ENCODE assay signal across 26 mouse cellular contexts in genomic region chr13:49025521-49025920, GRCm38 (mm10). TPM values are rescaled to one million over a fixed set of nuclear protein-coding genes. Genes with fewer than 3 reads are reported as not detected.
A peak's percentile ranks its signal among the peaks of the same experiment; 100 is the strongest.
DNase-seq lines count a peak whose midpoint lies in the region; ATAC-seq and TF ChIP-seq lines count a peak whose summit lies in the region.
"Had no signal": no experiment of that assay in that cellular context is flagged by ENCODE, and none has a peak within 500 bp of the region (broad histone marks: within the 10 kb centered on the region; RNA-seq: fewer than 3 reads in every experiment).

No protein-coding gene starts in this region.

- H3K4me3 ChIP-seq in liver, embryonic 11.5 days (ENCODE audit: low read depth, low read length): no peak overlapping the region
- no peak overlapping the region for H3K4me3 ChIP-seq in neural tube, embryonic 14.5 days (ENCODE audit: low read depth, low read length)
- H3K4me3 ChIP-seq in myocyte: no peak overlapping the region
- no peak overlapping the region for H3K4me3 ChIP-seq in forebrain, embryonic 10.5 days
- H3K4me3 ChIP-seq: embryonic facial prominence, embryonic 12.5 days; gastrocnemius, adult 2 months; hindbrain, embryonic 15.5 days; kidney, embryonic 15.5 days; liver, embryonic 15.5 days; lung, embryonic 15.5 days; stomach, embryonic 15.5 days had no signal

- WGBS in liver, embryonic 11.5 days: 38% methylated on average over 1 of the region's 1 CpGs
- WGBS in neural tube, embryonic 14.5 days: 3% methylated on average over 1 of the region's 1 CpGs
- WGBS in forebrain, embryonic 10.5 days: 3% methylated on average over 1 of the region's 1 CpGs

- H3K4me2 ChIP-seq in liver, embryonic 11.5 days: no peak overlapping the region
- H3K4me2 ChIP-seq in neural tube, embryonic 14.5 days (ENCODE audit: low read depth, low read length): no peak overlapping the region
- peak overlapping the region; percentile 4 for H3K4me2 ChIP-seq in myocyte (ENCODE audit: low read depth)
- H3K4me2 ChIP-seq: embryonic facial prominence, embryonic 12.5 days; hindbrain, embryonic 15.5 days had no signal

- no peak overlapping the region for H3K27ac ChIP-seq in liver, embryonic 11.5 days (ENCODE audit: low read depth, low read length)
- H3K27ac ChIP-seq in neural tube, embryonic 14.5 days (ENCODE audit: low read depth, low read length): no peak overlapping the region
- no peak overlapping the region for H3K27ac ChIP-seq in forebrain, embryonic 10.5 days
- H3K27ac ChIP-seq: embryonic facial prominence, embryonic 12.5 days; gastrocnemius, adult 2 months; hindbrain, embryonic 15.5 days; kidney, embryonic 15.5 days; liver, embryonic 15.5 days; lung, embryonic 15.5 days; stomach, embryonic 15.5 days had no signal

- H3K9ac ChIP-seq in liver, embryonic 11.5 days (ENCODE audit: low read depth, low read length): no peak overlapping the region
- H3K9ac ChIP-seq in neural tube, embryonic 14.5 days (replicated peaks; ENCODE audit: low read depth, low read length): no peak overlapping the region
- H3K9ac ChIP-seq: embryonic facial prominence, embryonic 12.5 days; hindbrain, embryonic 15.5 days; kidney, embryonic 15.5 days; liver, embryonic 15.5 days; lung, embryonic 15.5 days; stomach, embryonic 15.5 days had no signal

- H3K4me1 ChIP-seq in liver, embryonic 11.5 days (replicated peaks; ENCODE audit: control insufficient read depth, insufficient read depth, low read length): peaks cover 3% of the 10 kb centered on the region
- no peaks in the 10 kb centered on the region for H3K4me1 ChIP-seq in neural tube, embryonic 14.5 days (ENCODE audit: control insufficient read depth, insufficient read depth, low read length)
- peaks cover 27% of the 10 kb centered on the region for H3K4me1 ChIP-seq in forebrain, embryonic 10.5 days
- H3K4me1 ChIP-seq: embryonic facial prominence, embryonic 12.5 days had no signal

- peak; percentile 17 for DNase-seq in liver
- DNase-seq in liver, embryonic 11.5 days (ENCODE audit: low spot score): no peak
- DNase-seq in neural tube, embryonic 10.5 days (ENCODE audit: extremely low spot score, low spot score): no peak
- DNase-seq in forebrain, embryonic 10.5 days (ENCODE audit: extremely low spot score, low spot score): no peak
- DNase-seq: adrenal gland, adult 8-10 months; B cell, adult 2 months; cerebellum, adult 8-10 months; cerebellum, postnatal 25 days; gastrocnemius, adult 2 months; gastrocnemius, postnatal 36 days; heart, adult 18-20 months; heart, postnatal 36 days; kidney, adult 18-20 months; kidney, postnatal 25 days; lung, postnatal 36 days; right cerebral cortex, postnatal 14 days had no signal

- H3K27me3 ChIP-seq in liver, embryonic 11.5 days (replicated peaks; ENCODE audit: control insufficient read depth, insufficient read depth, low read length): no peaks in the 10 kb centered on the region
- H3K27me3 ChIP-seq in neural tube, embryonic 14.5 days (ENCODE audit: control insufficient read depth, insufficient read depth, low read length): no peaks in the 10 kb centered on the region
- H3K27me3 ChIP-seq in myocyte (ENCODE audit: control insufficient read depth, insufficient read depth, insufficient read length): no peaks in the 10 kb centered on the region
- H3K27me3 ChIP-seq in forebrain, embryonic 10.5 days (ENCODE audit: poor library complexity, severe bottlenecking): peaks cover 12% of the 10 kb centered on the region
- H3K27me3 ChIP-seq: embryonic facial prominence, embryonic 12.5 days; kidney, embryonic 15.5 days; liver, embryonic 15.5 days; lung, embryonic 15.5 days; stomach, embryonic 15.5 days had no signal

- no peak for ATAC-seq in liver, embryonic 11.5 days (replicated peaks; ENCODE audit: low FRiP score)
- ATAC-seq in neural tube, embryonic 14.5 days (ENCODE audit: low read depth): 0 out of 2 replicates have a peak, but pooled peaks have one; percentile 32
- ATAC-seq: forebrain, embryonic 16.5 days had no signal

- no peak for TF ChIP-seq POLR2A in myocyte (IDR thresholded peaks at IDR 0.05; ENCODE audit: insufficient read length, low read depth)

- H3K36me3 ChIP-seq in liver, embryonic 11.5 days (ENCODE audit: control insufficient read depth, insufficient read depth, low read length): no peaks in the 10 kb centered on the region
- no peaks in the 10 kb centered on the region for H3K36me3 ChIP-seq in neural tube, embryonic 14.5 days (ENCODE audit: control insufficient read depth, insufficient read depth, low read length)
- H3K36me3 ChIP-seq in myocyte (ENCODE audit: control insufficient read depth, insufficient read depth): no peaks in the 10 kb centered on the region
- no peaks in the 10 kb centered on the region for H3K36me3 ChIP-seq in forebrain, embryonic 10.5 days (replicated peaks)
- H3K36me3 ChIP-seq: embryonic facial prominence, embryonic 12.5 days; hindbrain, embryonic 15.5 days; kidney, embryonic 15.5 days; liver, embryonic 15.5 days; lung, embryonic 15.5 days; stomach, embryonic 15.5 days had no signal

- no peaks in the 10 kb centered on the region for H3K79me2 ChIP-seq in myocyte (ENCODE audit: control insufficient read depth, insufficient read depth)

- H3K9me3 ChIP-seq in liver, embryonic 11.5 days (ENCODE audit: control insufficient read depth, low read length): no peaks in the 10 kb centered on the region
- no peaks in the 10 kb centered on the region for H3K9me3 ChIP-seq in neural tube, embryonic 14.5 days (ENCODE audit: control insufficient read depth, low read length)
- H3K9me3 ChIP-seq in forebrain, embryonic 10.5 days: no peaks in the 10 kb centered on the region
- H3K9me3 ChIP-seq: embryonic facial prominence, embryonic 12.5 days; hindbrain, embryonic 15.5 days; kidney, embryonic 15.5 days; liver, embryonic 15.5 days; lung, embryonic 15.5 days; megakaryocyte, embryonic 14.5 days; stomach, embryonic 15.5 days had no signal

- no peak overlapping the region for H3ac ChIP-seq in myocyte (ENCODE audit: control insufficient read depth, insufficient read length)

TF ChIP-seq in myocyte, 11 proteins besides CTCF, POLR2A, EP300 and RAD21:
- no peak for TF ChIP-seq REST (IDR thresholded peaks at IDR 0.05; ENCODE audit: insufficient read depth, insufficient read length)
- no peak for TF ChIP-seq POLR2AphosphoS2 (IDR thresholded peaks at IDR 0.05; ENCODE audit: insufficient read length, low read depth)
- TF ChIP-seq MAX (IDR thresholded peaks at IDR 0.05; ENCODE audit: low read depth): no peak
- TF ChIP-seq CEBPB (IDR thresholded peaks at IDR 0.05; ENCODE audit: insufficient read depth, poor library complexity, severe bottlenecking): no peak
- no peak for TF ChIP-seq E2F4 (IDR thresholded peaks at IDR 0.05; ENCODE audit: insufficient read depth)
- no peak for TF ChIP-seq TCF3 (IDR thresholded peaks at IDR 0.05; ENCODE audit: insufficient read length, low read depth)
- TF ChIP-seq MYOD1 (IDR thresholded peaks at IDR 0.05; ENCODE audit: control insufficient read depth in 1 of 3, insufficient read length in 2 of 3, low read depth in 2 of 3): peak in 1 of 3 experiments; percentile 75
- no peak for TF ChIP-seq USF1 (IDR thresholded peaks at IDR 0.05; ENCODE audit: low read depth)
- TF ChIP-seq MYOG (IDR thresholded peaks at IDR 0.05; ENCODE audit: control insufficient read depth in 1 of 3, insufficient read depth in 1 of 3, insufficient read length in 2 of 3, low read depth in 2 of 3): peak in 2 of 3 experiments; percentile 58 to 89
- peak; percentile 53 for TF ChIP-seq TCF12 (IDR thresholded peaks at IDR 0.05; ENCODE audit: insufficient read depth, poor library complexity, severe bottlenecking)
- TF ChIP-seq SRF (IDR thresholded peaks at IDR 0.05; ENCODE audit: control insufficient read depth, insufficient read length, low read depth): no peak

RNA-seq across cellular contexts. Expression of gene Fam120a, which starts 57.7 kb away (rescaled TPM):
- 33.1 and 38.0 TPM in 2 replicates for polyA plus RNA-seq in liver, embryonic 11.5 days (2014; fragmentation: Nextera tagmentation; extraction: Ambion mirVana)
- 16.5 and 18.4 TPM in 2 replicates for polyA plus RNA-seq in neural tube, embryonic 14.5 days (2014; fragmentation: Nextera tagmentation; extraction: Ambion mirVana)
- polyA plus RNA-seq in myocyte (2012; fragmentation: generic; extraction: Trizol): 76.9 TPM
- polyA plus RNA-seq in forebrain, embryonic 10.5 days (2016; fragmentation: Nextera tagmentation; extraction: Ambion mirVana): 13.7 and 14.5 TPM in 2 replicates
